Mouse (Mus musculus) heart, adult 2 months (tissue): ENCODE data around the gene Rhcg. TPM values are rescaled to one million over a fixed set of nuclear protein-coding genes. Genes with fewer than 3 reads are reported as not detected.
A peak's percentile ranks its signal among the peaks of the same experiment; 100 is the strongest.

Source experiments
- DNase-seq, 2 experiments: peaks; one replicate each; pipeline ENCODE4 v3.0.0; 2021
- H3K27ac ChIP-seq: fragments of 200-600 bp; 2 replicates; pipeline ENCODE4 v1.8.1; 2022
- H3K27me3 ChIP-seq: fragments of 200-500 bp; 2 replicates; pipeline ENCODE4 v1.6.1; 2012; ENCODE audit warnings: mild to moderate bottlenecking, low read length, inconsistent platforms, mixed read lengths; ENCODE audit not compliant: control insufficient read depth, insufficient read depth
- H3K36me3 ChIP-seq: fragments of 200-500 bp; 2 replicates; pipeline ENCODE4 v1.6.1; 2012; ENCODE audit warnings: low read length, inconsistent platforms; ENCODE audit not compliant: control insufficient read depth, insufficient read depth
- H3K4me1 ChIP-seq: fragments of 200-500 bp; 2 replicates; pipeline ENCODE4 v1.6.1; 2011; ENCODE audit warnings: low read length; ENCODE audit not compliant: control insufficient read depth, insufficient read depth
- H3K4me3 ChIP-seq: fragments of 200-600 bp; 2 replicates; pipeline ENCODE4 v1.8.1; 2022
- H3K79me2 ChIP-seq: fragments of 200-500 bp; replicated peaks from 2 replicates; pipeline ENCODE4 v1.6.1; 2012; ENCODE audit warnings: mild to moderate bottlenecking, inconsistent platforms, low read length, moderate library complexity, mixed read lengths; ENCODE audit not compliant: control insufficient read depth, insufficient read depth
- H3K9ac ChIP-seq: fragments of 200-500 bp; 2 replicates; pipeline ENCODE4 v1.6.1; 2012; ENCODE audit warnings: low read depth, mild to moderate bottlenecking, control low read depth, inconsistent platforms, low read length, mixed read lengths
- CTCF ChIP-seq: fragments of 200-600 bp; IDR thresholded peaks from 2 replicates; pipeline ENCODE4 v1.8.1; 2022; ENCODE audit warnings: antibody characterized with exemption, mild to moderate bottlenecking, moderate library complexity
- EP300 ChIP-seq: fragments of 200-500 bp; IDR thresholded peaks from 2 replicates; pipeline ENCODE4 v1.6.1; 2011; ENCODE audit warnings: low read depth, low read length, control low read depth; ENCODE audit not compliant: insufficient read depth
- POLR2A ChIP-seq: fragments of 200-500 bp; IDR thresholded peaks from 2 replicates; pipeline ENCODE4 v1.6.1; 2011; ENCODE audit warnings: mild to moderate bottlenecking, low read depth, low read length, control low read depth; ENCODE audit not compliant: insufficient read depth
- WGBS: fragments of 180-500 bp; shearing (Covaris S2); methylation state at CpG from one replicate; pipeline ENCODE4 v1.1.7; 2018; 5-methylcytosine and 5-hydroxymethylcytosine counted together
- intact Hi-C: fragments of 180-260 bp; cut with DNase I; formaldehyde crosslinking; loops from one replicate; pipeline ENCODE4 v1.15.1; 2025
- polyA plus RNA-seq: library from polyadenylated mRNA; depleted of rRNA; stranded (reverse); fragments of >200 nt; gene quantifications from 2 replicates; pipeline ENCODE4 v1.2.3, GENCODE M21; 2012
- total RNA-seq, 2 experiments: library from RNA; stranded (reverse); gene quantifications; 2 replicates each; pipeline ENCODE4 v1.2.3; 2021

Gene Rhcg
- total and polyA plus RNA-seq, 3 experiments, result not detected

GRCm38 (mm10) chr7:79594854-79595253 is 22.6 kb downstream of the Rhcg start:
- Histone ChIP-seq H3K27ac (no peak overlapping the region), H3K27me3 (peaks cover 22% of the 10 kb centered on the region), H3K9ac (no peak overlapping the region), H3K4me1 (no peaks in the 10 kb centered on the region; the same call in 1 of the 2 replicates), H3K36me3 (no peaks in the 10 kb centered on the region), H3K4me3 (no peak overlapping the region), H3K79me2 (no peaks in the 10 kb centered on the region)
- intact Hi-C loops, result loop anchor here (1.0 kb wide), 3 partner anchors 48 to 224 kb away; no protein-coding TSS in a partner anchor
- DNase-seq, result peak; percentile 54 to 71
- TF ChIP-seq CTCF (peak; percentile 88), POLR2A (no peak)
- WGBS, result 13% methylated on average over 7 of the region's 7 CpGs

DNA sequence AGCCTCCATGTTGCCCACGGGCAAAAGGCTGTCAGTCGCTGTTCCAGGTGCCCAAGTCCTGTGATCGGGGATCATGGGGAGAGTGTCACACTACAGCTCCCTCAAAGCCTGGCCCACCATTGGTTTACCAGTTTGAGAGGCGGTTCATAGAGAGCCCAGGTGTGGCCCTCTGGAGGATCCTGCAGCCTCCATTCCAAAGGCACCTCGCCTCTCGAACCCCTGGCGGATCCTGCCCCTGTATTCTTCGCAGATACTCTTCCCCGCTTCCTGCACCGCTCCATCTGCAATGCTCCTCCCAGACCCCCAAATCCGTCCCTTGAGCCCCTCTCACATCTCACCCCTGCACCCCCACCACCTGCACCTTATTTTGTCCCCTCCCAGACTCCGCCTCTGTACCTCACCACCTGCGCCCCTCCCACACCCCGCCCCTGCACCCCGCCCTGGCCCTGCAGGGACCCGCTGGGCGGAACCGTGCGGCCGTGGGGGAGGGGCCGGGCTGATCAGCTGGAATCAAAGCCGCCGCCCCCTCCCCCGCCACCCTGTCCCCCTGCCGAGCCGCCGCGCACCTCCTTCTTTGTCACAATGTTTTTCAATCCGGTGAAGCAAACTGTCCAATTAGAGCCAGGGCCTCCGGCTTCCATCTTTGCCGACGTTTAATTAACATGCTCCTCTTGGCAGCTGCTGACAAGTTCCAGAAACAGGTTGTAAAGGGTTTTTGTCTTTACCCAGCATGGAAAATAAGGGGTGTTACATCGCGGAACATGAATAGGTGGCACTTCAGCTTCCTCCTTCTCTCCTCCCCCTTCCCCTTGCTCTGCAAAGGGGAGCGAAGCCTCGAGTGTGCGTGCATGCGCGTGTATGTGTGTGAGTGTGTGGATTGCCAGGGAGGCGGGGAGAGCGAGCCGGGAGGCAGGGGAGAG is 25.4 kb downstream of the Rhcg start:
- no peak for TF ChIP-seq POLR2A
- TF ChIP-seq EP300, result no peak
- no peak for TF ChIP-seq CTCF
- Histone ChIP-seq H3K79me2 (no peaks in the 10 kb centered on the region), H3K27me3 (peaks cover 26% of the 10 kb centered on the region), H3K27ac (no peak overlapping the region), H3K4me1 (no peaks in the 10 kb centered on the region; the same call in 1 of the 2 replicates), H3K9ac (no peak overlapping the region), H3K36me3 (no peaks in the 10 kb centered on the region), H3K4me3 (no peak overlapping the region)
- intact Hi-C loops, result no loop called here
- 2% methylated on average over 42 of the region's 42 CpGs for WGBS
- DNase-seq, result no peak

- Histone ChIP-seq H3K27me3 (peaks cover 20% of the 10 kb centered on the region), H3K27ac (no peak overlapping the region), H3K4me3 (no peak overlapping the region), H3K79me2 (no peaks in the 10 kb centered on the region), H3K9ac (no peak overlapping the region), H3K4me1 (no peaks in the 10 kb centered on the region; the same call in 1 of the 2 replicates), H3K36me3 (no peaks in the 10 kb centered on the region)
- DNase-seq, result no peak
- TF ChIP-seq EP300 (no peak), CTCF (no peak), POLR2A (no peak)
- 7% methylated on average over 3 of the region's 3 CpGs for WGBS
- intact Hi-C loops, result no loop called here
Observed at GRCm38 (mm10) chr7:79590560-79591110, 26.8 kb downstream of the Rhcg start.

GRCm38 (mm10) chr7:79589763-79590559 is 27.5 kb downstream of the Rhcg start:
- Histone ChIP-seq H3K9ac (no peak overlapping the region), H3K27me3 (peaks cover 20% of the 10 kb centered on the region), H3K27ac (no peak overlapping the region), H3K4me1 (no peaks in the 10 kb centered on the region; the same call in 1 of the 2 replicates), H3K36me3 (no peaks in the 10 kb centered on the region), H3K79me2 (no peaks in the 10 kb centered on the region), H3K4me3 (no peak overlapping the region)
- intact Hi-C loops, result no loop called here
- TF ChIP-seq CTCF (no peak), EP300 (no peak), POLR2A (no peak)
- 17% methylated on average over 9 of the region's 9 CpGs for WGBS
- DNase-seq, result no peak

DNA sequence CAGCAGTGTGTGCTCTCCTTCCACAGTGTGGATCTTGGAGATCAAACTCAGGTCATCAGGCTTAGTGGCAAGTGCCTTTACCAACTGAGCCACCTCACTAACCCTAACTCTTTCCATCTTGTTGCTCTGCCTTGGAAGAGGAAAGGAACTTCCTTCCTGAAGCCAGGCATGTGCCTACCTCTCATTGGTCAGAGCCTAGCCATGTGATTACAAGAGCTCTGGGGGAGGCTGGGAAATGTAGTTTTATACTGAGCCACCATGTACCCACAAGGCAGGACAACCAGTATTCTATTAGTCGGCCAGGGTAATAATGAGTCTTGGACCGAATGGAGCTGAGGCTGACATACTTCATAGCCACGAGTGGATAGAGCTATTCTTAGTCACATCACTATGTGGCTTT is 29.2 kb downstream of the Rhcg start:
- Histone ChIP-seq H3K4me1 (no peaks in the 10 kb centered on the region; the same call in 1 of the 2 replicates), H3K4me3 (no peak overlapping the region), H3K36me3 (no peaks in the 10 kb centered on the region), H3K9ac (no peak overlapping the region), H3K27me3 (peaks cover 20% of the 10 kb centered on the region), H3K27ac (no peak overlapping the region), H3K79me2 (no peaks in the 10 kb centered on the region)
- WGBS, result 62% methylated on average over 3 of the region's 3 CpGs
- TF ChIP-seq EP300 (no peak), CTCF (no peak), POLR2A (no peak)
- intact Hi-C loops, result no loop called here
- DNase-seq, result no peak
